Mouse (Mus musculus): ENCODE measurements around the gene Gjc1. TPM values are rescaled to one million over a fixed set of nuclear protein-coding genes. Genes with fewer than 3 reads are reported as not detected.

Gene Gjc1
- polyA plus RNA-seq, 1 experiment from 2014 or later = 56.6 TPM

- H3K9ac ChIP-seq (ENCODE audit: low read depth, low read length) = no peak overlapping the region
- no peaks in the 10 kb centered on the region for H3K36me3 ChIP-seq (ENCODE audit: control insufficient read depth, insufficient read depth, low read length)
- no peak overlapping the region for H3K27ac ChIP-seq (ENCODE audit: low read depth, low read length)
- no peaks in the 10 kb centered on the region for H3K9me3 ChIP-seq (replicated peaks; ENCODE audit: control insufficient read depth, low read length)
- ATAC-seq (replicated peaks; ENCODE audit: insufficient number of reproducible peaks, low FRiP score, low TSS enrichment) = no peak
- 52% methylated on average over 6 of the region's 6 CpGs for WGBS (ENCODE audit: insufficient replicate concordance)
- no peak overlapping the region for H3K4me2 ChIP-seq
- peaks cover 3% of the 10 kb centered on the region for H3K27me3 ChIP-seq (ENCODE audit: control insufficient read depth, insufficient read depth, low read length)
- peaks cover 8% of the 10 kb centered on the region for H3K4me1 ChIP-seq (ENCODE audit: control insufficient read depth, insufficient read depth, low read length)
- no peak overlapping the region for H3K4me3 ChIP-seq (ENCODE audit: low read depth, low read length)
These were observed 1.7 kb upstream of the Gjc1 start for GRCm38 (mm10) chr11:102821231-102821630.

GRCm38 (mm10) chr11:102820432-102820831, 932 bp upstream of the Gjc1 start:
- 17% methylated on average over 3 of the region's 3 CpGs for WGBS (ENCODE audit: insufficient replicate concordance)
- H3K9ac ChIP-seq (ENCODE audit: low read depth, low read length) = no peak overlapping the region
- peaks cover 3% of the 10 kb centered on the region for H3K27me3 ChIP-seq (ENCODE audit: control insufficient read depth, insufficient read depth, low read length)
- H3K27ac ChIP-seq (ENCODE audit: low read depth, low read length) = no peak overlapping the region
- no peak for ATAC-seq (replicated peaks; ENCODE audit: insufficient number of reproducible peaks, low FRiP score, low TSS enrichment)
- H3K4me3 ChIP-seq (ENCODE audit: low read depth, low read length) = no peak overlapping the region
- no peaks in the 10 kb centered on the region for H3K36me3 ChIP-seq (ENCODE audit: control insufficient read depth, insufficient read depth, low read length)
- no peak overlapping the region for H3K4me2 ChIP-seq
- H3K9me3 ChIP-seq (replicated peaks; ENCODE audit: control insufficient read depth, low read length) = no peaks in the 10 kb centered on the region
- peaks cover 14% of the 10 kb centered on the region for H3K4me1 ChIP-seq (ENCODE audit: control insufficient read depth, insufficient read depth, low read length)

GRCm38 (mm10) chr11:102819783-102820385, 384 bp upstream of the Gjc1 start:
- 6% methylated on average over 14 of the region's 14 CpGs for WGBS (ENCODE audit: insufficient replicate concordance)

GRCm38 (mm10) chr11:102818121-102819020, 1.1 kb downstream of the Gjc1 start:
- H3K27ac ChIP-seq (ENCODE audit: low read depth, low read length) = peak overlapping the region; percentile 99
- ATAC-seq (replicated peaks; ENCODE audit: insufficient number of reproducible peaks, low FRiP score, low TSS enrichment) = peak; percentile 12; the same call in 1 of the 2 replicates
- no peaks in the 10 kb centered on the region for H3K9me3 ChIP-seq (replicated peaks; ENCODE audit: control insufficient read depth, low read length)
- peak overlapping the region; percentile 68 for H3K4me2 ChIP-seq
- peak overlapping the region; percentile 89 for H3K4me3 ChIP-seq (ENCODE audit: low read depth, low read length)
- peaks cover 3% of the 10 kb centered on the region for H3K27me3 ChIP-seq (ENCODE audit: control insufficient read depth, insufficient read depth, low read length)
- peaks cover 16% of the 10 kb centered on the region for H3K4me1 ChIP-seq (ENCODE audit: control insufficient read depth, insufficient read depth, low read length)
- H3K36me3 ChIP-seq (ENCODE audit: control insufficient read depth, insufficient read depth, low read length) = no peaks in the 10 kb centered on the region
- under 1% methylated on average over 60 of the region's 92 CpGs for WGBS (ENCODE audit: insufficient replicate concordance)
- H3K9ac ChIP-seq (ENCODE audit: low read depth, low read length) = peak overlapping the region; percentile 99

More at GRCm38 (mm10) chr11:102819783-102820385, 384 bp upstream of the Gjc1 start:
- Histone ChIP-seq H3K4me2 (peak overlapping the region; percentile 68), H3K27ac (ENCODE audit: low read depth, low read length) (peak overlapping the region; percentile 99), H3K9me3 (replicated peaks; ENCODE audit: control insufficient read depth, low read length) (no peaks in the 10 kb centered on the region), H3K27me3 (ENCODE audit: control insufficient read depth, insufficient read depth, low read length) (peaks cover 3% of the 10 kb centered on the region), H3K4me3 (ENCODE audit: low read depth, low read length) (peak overlapping the region; percentile 89), H3K9ac (ENCODE audit: low read depth, low read length) (peak overlapping the region; percentile 99; the same call in 1 of the 2 replicates), H3K36me3 (ENCODE audit: control insufficient read depth, insufficient read depth, low read length) (no peaks in the 10 kb centered on the region), H3K4me1 (ENCODE audit: control insufficient read depth, insufficient read depth, low read length) (peaks cover 14% of the 10 kb centered on the region)
- no peak for ATAC-seq (replicated peaks; ENCODE audit: insufficient number of reproducible peaks, low FRiP score, low TSS enrichment)

GRCm38 (mm10) chr11:102814881-102815280, 4.6 kb downstream of the Gjc1 start:
- H3K4me2 ChIP-seq = no peak overlapping the region
- no peaks in the 10 kb centered on the region for H3K36me3 ChIP-seq (ENCODE audit: control insufficient read depth, insufficient read depth, low read length)
- no peak overlapping the region for H3K4me3 ChIP-seq (ENCODE audit: low read depth, low read length)
- no peaks in the 10 kb centered on the region for H3K27me3 ChIP-seq (ENCODE audit: control insufficient read depth, insufficient read depth, low read length)
- ATAC-seq (replicated peaks; ENCODE audit: insufficient number of reproducible peaks, low FRiP score, low TSS enrichment) = no peak
- no peak overlapping the region for H3K27ac ChIP-seq (ENCODE audit: low read depth, low read length)
- peaks cover 16% of the 10 kb centered on the region for H3K4me1 ChIP-seq (ENCODE audit: control insufficient read depth, insufficient read depth, low read length)
- no peak overlapping the region for H3K9ac ChIP-seq (ENCODE audit: low read depth, low read length)
- no peaks in the 10 kb centered on the region for H3K9me3 ChIP-seq (replicated peaks; ENCODE audit: control insufficient read depth, low read length)

- 71% methylated on average over 4 of the region's 4 CpGs for WGBS (ENCODE audit: insufficient replicate concordance)
- no peak overlapping the region for H3K4me3 ChIP-seq (ENCODE audit: low read depth, low read length)
- no peak overlapping the region for H3K27ac ChIP-seq (ENCODE audit: low read depth, low read length)
- H3K9ac ChIP-seq (ENCODE audit: low read depth, low read length) = no peak overlapping the region
- no peak for ATAC-seq (replicated peaks; ENCODE audit: insufficient number of reproducible peaks, low FRiP score, low TSS enrichment)
- H3K9me3 ChIP-seq (replicated peaks; ENCODE audit: control insufficient read depth, low read length) = no peaks in the 10 kb centered on the region
- no peak overlapping the region for H3K4me2 ChIP-seq
- no peaks in the 10 kb centered on the region for H3K36me3 ChIP-seq (ENCODE audit: control insufficient read depth, insufficient read depth, low read length)
- peaks cover 9% of the 10 kb centered on the region for H3K4me1 ChIP-seq (ENCODE audit: control insufficient read depth, insufficient read depth, low read length)
- no peaks in the 10 kb centered on the region for H3K27me3 ChIP-seq (ENCODE audit: control insufficient read depth, insufficient read depth, low read length)
These were observed 8.6 kb downstream of the Gjc1 start for GRCm38 (mm10) chr11:102810721-102811485.

- Histone ChIP-seq H3K9ac (ENCODE audit: low read depth, low read length) (no peak overlapping the region), H3K27me3 (ENCODE audit: control insufficient read depth, insufficient read depth, low read length) (no peaks in the 10 kb centered on the region), H3K27ac (ENCODE audit: low read depth, low read length) (no peak overlapping the region), H3K36me3 (ENCODE audit: control insufficient read depth, insufficient read depth, low read length) (peaks cover 23% of the 10 kb centered on the region), H3K4me1 (ENCODE audit: control insufficient read depth, insufficient read depth, low read length) (peaks cover 4% of the 10 kb centered on the region; the same call in 1 of the 2 replicates), H3K9me3 (replicated peaks; ENCODE audit: control insufficient read depth, low read length) (no peaks in the 10 kb centered on the region), H3K4me3 (ENCODE audit: low read depth, low read length) (no peak overlapping the region), H3K4me2 (no peak overlapping the region)
- no peak for ATAC-seq (replicated peaks; ENCODE audit: insufficient number of reproducible peaks, low FRiP score, low TSS enrichment)
- 76% methylated on average over 5 of the region's 5 CpGs for WGBS (ENCODE audit: insufficient replicate concordance)
These were observed 11.3 kb downstream of the Gjc1 start for GRCm38 (mm10) chr11:102808246-102808645.

GRCm38 (mm10) chr11:102803453-102803852, 16.0 kb downstream of the Gjc1 start:
- H3K4me2 ChIP-seq = no peak overlapping the region
- no peak overlapping the region for H3K27ac ChIP-seq (ENCODE audit: low read depth, low read length)
- 79% methylated on average over 5 of the region's 5 CpGs for WGBS (ENCODE audit: insufficient replicate concordance)
- no peak overlapping the region for H3K9ac ChIP-seq (ENCODE audit: low read depth, low read length)
- peaks cover 16% of the 10 kb centered on the region for H3K4me1 ChIP-seq (ENCODE audit: control insufficient read depth, insufficient read depth, low read length)
- no peak for ATAC-seq (replicated peaks; ENCODE audit: insufficient number of reproducible peaks, low FRiP score, low TSS enrichment)
- H3K36me3 ChIP-seq (ENCODE audit: control insufficient read depth, insufficient read depth, low read length) = peaks cover 47% of the 10 kb centered on the region
- H3K9me3 ChIP-seq (replicated peaks; ENCODE audit: control insufficient read depth, low read length) = no peaks in the 10 kb centered on the region
- H3K4me3 ChIP-seq (ENCODE audit: low read depth, low read length) = no peak overlapping the region
- no peaks in the 10 kb centered on the region for H3K27me3 ChIP-seq (ENCODE audit: control insufficient read depth, insufficient read depth, low read length)

Measured in heart, embryonic 11.5 days (tissue).